Mouse (Mus musculus) hindbrain, embryonic 11.5 days (tissue): ENCODE results near the gene Ksr1. TPM values are rescaled to one million over a fixed set of nuclear protein-coding genes. Genes with fewer than 3 reads are reported as not detected.

ENCODE experiments used
- ATAC-seq: fragments of 200-750 bp; cut with Nextera tagmentation; 2 replicates; pipeline ENCODE4 v1.8.0; 2017; ENCODE audit warnings: mild to moderate bottlenecking, moderate TSS enrichment, moderate library complexity; ENCODE audit not compliant: low FRiP score
- DNase-seq: peaks from one replicate; pipeline ENCODE4 v3.0.0-alpha.2; 2015; ENCODE audit warnings: low spot score
- H3K27ac ChIP-seq: fragments of 300-500 bp; sonication (generic); 2 replicates; pipeline ENCODE4 v1.5.1; 2014; ENCODE audit warnings: mild to moderate bottlenecking, low read depth, low read length
- H3K27me3 ChIP-seq: fragments of 300-500 bp; sonication (generic); 2 replicates; pipeline ENCODE4 v1.6.1; 2014; ENCODE audit warnings: mild to moderate bottlenecking, low read length, moderate library complexity, mixed read lengths; ENCODE audit not compliant: control insufficient read depth, insufficient read depth
- H3K36me3 ChIP-seq: fragments of 300-500 bp; sonication (generic); 2 replicates; pipeline ENCODE4 v1.6.1; 2014; ENCODE audit warnings: mild to moderate bottlenecking, low read length, moderate library complexity, mixed read lengths; ENCODE audit not compliant: control insufficient read depth, insufficient read depth
- H3K4me1 ChIP-seq: fragments of 300-500 bp; sonication (generic); replicated peaks from 2 replicates; pipeline ENCODE4 v1.6.1; 2014; ENCODE audit warnings: low read length, mixed read lengths; ENCODE audit not compliant: control insufficient read depth, insufficient read depth
- H3K4me2 ChIP-seq: fragments of 300-500 bp; sonication (generic); replicated peaks from 2 replicates; pipeline ENCODE4 v1.6.1; 2014; ENCODE audit warnings: mild to moderate bottlenecking, low read depth, low read length
- H3K4me3 ChIP-seq: fragments of 300-500 bp; sonication (generic); 2 replicates; pipeline ENCODE4 v1.5.1; 2014; ENCODE audit warnings: low read depth, low read length
- H3K9ac ChIP-seq: fragments of 300-500 bp; sonication (generic); 2 replicates; pipeline ENCODE4 v1.6.1; 2014; ENCODE audit warnings: low read depth, low read length
- H3K9me3 ChIP-seq: fragments of 300-500 bp; sonication (generic); 2 replicates; pipeline ENCODE4 v1.6.1; 2016; ENCODE audit warnings: low read length; ENCODE audit not compliant: control insufficient read depth
- WGBS: fragments of 180-500 bp; shearing (Covaris S2); extraction: QIAGEN DNeasy Blood & Tissue Kit; methylation state at CpG from one replicate; pipeline ENCODE4 v1.1.7; 2014; 5-methylcytosine and 5-hydroxymethylcytosine counted together
- polyA plus RNA-seq: library from polyadenylated mRNA; unstranded; fragments of >200 nt; fragmentation: Nextera tagmentation; extraction: Ambion mirVana; gene quantifications from 2 replicates; pipeline ENCODE4 v1.2.1, GENCODE M21; 2014

The Ksr1 gene
- polyA plus RNA-seq, 1 experiment from 2014 or later = 3.9 TPM

DNA sequence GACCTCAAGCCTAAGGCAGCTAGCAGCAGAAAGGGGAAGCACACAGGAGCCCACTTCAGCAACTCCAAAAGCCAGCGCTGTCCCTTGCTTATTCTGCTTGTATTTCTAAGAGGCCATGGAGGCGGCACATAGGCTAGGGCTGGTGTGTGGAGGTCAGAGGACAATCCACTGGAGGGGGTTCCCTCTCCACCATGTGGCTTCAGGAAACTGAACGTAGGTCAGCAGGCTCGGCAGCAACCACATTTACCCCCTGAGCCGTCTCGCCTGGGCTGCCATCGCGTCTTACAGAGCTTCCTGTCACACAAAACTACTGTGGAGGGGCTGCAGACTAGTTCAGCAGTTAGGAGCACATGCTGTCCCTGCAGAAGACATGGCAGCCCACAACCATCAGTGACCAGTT, 20.4 kb downstream of the Ksr1 start:
- Histone ChIP-seq H3K27ac (no peak overlapping the region), H3K36me3 (no peaks in the 10 kb centered on the region), H3K27me3 (no peaks in the 10 kb centered on the region), H3K4me1 (no peaks in the 10 kb centered on the region), H3K4me2 (no peak overlapping the region), H3K9ac (no peak overlapping the region), H3K4me3 (no peak overlapping the region), H3K9me3 (no peaks in the 10 kb centered on the region)
- DNase-seq (no peak), ATAC-seq (no peak)
- 59% methylated on average over 8 of the region's 8 CpGs for WGBS

DNA sequence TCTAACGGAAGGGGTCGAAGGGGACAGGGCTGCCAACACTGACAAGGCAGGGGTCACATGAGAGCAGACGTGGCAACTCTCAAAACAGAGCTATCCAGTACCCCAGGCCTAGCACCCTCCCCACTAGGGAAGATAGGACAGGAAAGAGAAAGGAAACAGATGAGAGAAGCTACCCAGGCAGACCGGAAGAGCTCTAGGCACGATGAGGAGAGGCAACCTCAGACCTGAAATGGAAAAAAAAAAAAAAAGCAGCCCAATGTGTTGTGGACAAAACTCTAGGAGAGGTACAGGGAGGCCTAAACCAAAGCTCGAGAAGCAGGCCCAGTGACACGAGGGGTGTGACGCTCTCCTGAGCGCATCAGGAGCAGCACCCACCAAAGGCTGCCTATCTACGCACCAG, 23.7 kb downstream of the Ksr1 start:
- H3K9me3 ChIP-seq = no peaks in the 10 kb centered on the region
- no peak overlapping the region for H3K4me3 ChIP-seq
- DNase-seq = no peak
- 86% methylated on average over 10 of the region's 10 CpGs for WGBS
- no peak overlapping the region for H3K9ac ChIP-seq
- H3K27ac ChIP-seq = no peak overlapping the region
- H3K36me3 ChIP-seq = no peaks in the 10 kb centered on the region
- H3K27me3 ChIP-seq = no peaks in the 10 kb centered on the region
- no peak for ATAC-seq
- no peaks in the 10 kb centered on the region for H3K4me1 ChIP-seq
- no peak overlapping the region for H3K4me2 ChIP-seq

DNA sequence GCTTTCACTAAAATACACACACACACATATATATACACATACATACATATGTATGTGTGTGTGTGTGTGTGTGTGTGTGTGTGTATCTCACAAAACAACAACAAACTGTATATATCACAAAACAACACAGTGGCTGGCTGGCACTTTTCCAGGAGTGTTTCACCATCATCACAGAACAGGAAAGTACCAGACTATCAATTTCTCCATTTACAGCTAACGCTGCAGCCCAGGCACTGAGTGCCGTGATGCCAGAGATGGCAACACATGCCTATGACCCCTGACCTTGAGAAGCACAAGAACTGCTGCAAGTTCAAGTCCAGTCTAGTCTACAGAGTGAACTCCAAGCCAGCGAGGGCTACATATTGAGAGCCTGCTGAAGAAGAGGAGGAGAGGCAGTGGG, 26.1 kb downstream of the Ksr1 start:
- DNase-seq = no peak
- H3K36me3 ChIP-seq = no peaks in the 10 kb centered on the region
- H3K9ac ChIP-seq = no peak overlapping the region
- peaks cover 7% of the 10 kb centered on the region; the same call in 1 of the 2 replicates for H3K4me1 ChIP-seq
- H3K27ac ChIP-seq = no peak overlapping the region
- no peaks in the 10 kb centered on the region for H3K9me3 ChIP-seq
- no peak overlapping the region for H3K4me3 ChIP-seq
- no peak for ATAC-seq
- no peak overlapping the region for H3K4me2 ChIP-seq
- no peaks in the 10 kb centered on the region for H3K27me3 ChIP-seq
- 79% methylated on average over 3 of the region's 3 CpGs for WGBS

DNA sequence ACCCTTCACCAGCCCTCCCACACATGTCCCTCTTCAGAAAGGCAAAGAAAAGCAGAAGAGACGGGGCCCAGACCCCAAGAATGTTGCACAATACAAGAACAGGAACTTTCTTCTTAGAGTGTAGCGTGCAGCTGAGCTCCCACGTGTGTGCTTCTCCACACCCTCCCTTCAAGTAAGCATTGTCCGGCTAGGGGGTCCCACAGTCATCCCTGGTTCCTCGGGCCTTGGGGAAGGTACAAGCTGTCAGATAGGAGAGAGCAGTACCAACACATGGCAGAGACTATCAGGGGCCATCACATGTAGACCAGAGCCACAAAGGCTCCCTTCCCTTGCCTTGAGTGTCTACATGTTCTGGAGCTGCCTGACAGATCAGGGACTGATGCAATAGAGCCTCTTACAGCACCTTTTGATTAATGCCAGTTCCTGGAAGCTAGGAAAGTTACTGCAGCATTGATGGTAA, 27.3 kb downstream of the Ksr1 start:
- no peak overlapping the region for H3K4me3 ChIP-seq
- no peak for DNase-seq
- H3K9me3 ChIP-seq = no peaks in the 10 kb centered on the region
- H3K27me3 ChIP-seq = no peaks in the 10 kb centered on the region
- ATAC-seq = no peak
- H3K9ac ChIP-seq = no peak overlapping the region
- 63% methylated on average over 5 of the region's 5 CpGs for WGBS
- peaks cover 7% of the 10 kb centered on the region; the same call in 1 of the 2 replicates for H3K4me1 ChIP-seq
- H3K4me2 ChIP-seq = no peak overlapping the region
- no peaks in the 10 kb centered on the region for H3K36me3 ChIP-seq
- H3K27ac ChIP-seq = no peak overlapping the region

DNA sequence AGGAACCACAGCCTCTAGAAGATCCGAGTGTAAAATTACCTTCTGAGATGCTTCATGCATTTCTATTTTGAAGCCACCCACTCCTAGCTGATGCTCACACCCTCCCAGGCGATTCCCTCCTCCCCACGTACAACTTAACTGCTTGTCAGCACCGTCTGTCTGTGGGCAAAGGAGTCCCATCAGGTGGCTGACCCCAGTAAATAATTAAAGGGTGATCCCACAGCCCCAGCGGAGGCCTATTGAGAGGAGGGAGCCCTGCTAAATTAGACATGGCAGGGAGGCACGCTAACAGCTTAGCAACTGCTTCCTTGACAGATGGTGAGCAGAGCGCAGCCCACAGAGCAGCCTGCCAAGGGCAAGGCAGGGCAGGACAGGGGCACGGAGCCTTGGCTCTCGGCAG, 29.5 kb downstream of the Ksr1 start:
- H3K4me2 ChIP-seq = no peak overlapping the region
- H3K27me3 ChIP-seq = no peaks in the 10 kb centered on the region
- no peak overlapping the region for H3K9ac ChIP-seq
- H3K4me1 ChIP-seq = peaks cover 9% of the 10 kb centered on the region; the same call in 1 of the 2 replicates
- no peak overlapping the region for H3K4me3 ChIP-seq
- H3K9me3 ChIP-seq = no peaks in the 10 kb centered on the region
- 15% methylated on average over 9 of the region's 9 CpGs for WGBS
- H3K36me3 ChIP-seq = no peaks in the 10 kb centered on the region
- H3K27ac ChIP-seq = peak overlapping the region; percentile 53
- ATAC-seq (peak; percentile 69), DNase-seq (peak; percentile 53)

DNA sequence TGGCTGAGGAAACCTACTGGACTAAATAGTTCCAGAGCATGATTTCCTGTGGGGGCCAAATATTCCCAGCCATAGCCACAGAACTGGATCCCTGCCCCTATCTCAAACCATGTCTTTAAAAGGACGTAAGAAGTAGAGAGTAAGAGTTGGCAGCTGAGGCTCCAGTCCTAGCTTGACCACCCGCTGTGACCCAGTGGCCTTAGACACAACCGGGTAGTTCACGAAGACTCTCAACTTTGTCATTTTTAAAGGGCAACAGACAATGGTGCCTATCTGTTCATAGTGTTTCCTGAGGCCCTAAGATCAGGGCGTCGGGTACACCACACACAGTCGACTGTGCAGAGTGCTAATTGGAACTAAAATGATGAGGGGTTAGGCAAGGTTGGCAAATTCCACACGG, 30.5 kb downstream of the Ksr1 start:
- Histone ChIP-seq H3K4me2 (no peak overlapping the region), H3K27ac (no peak overlapping the region), H3K36me3 (no peaks in the 10 kb centered on the region), H3K9me3 (no peaks in the 10 kb centered on the region), H3K4me1 (peaks cover 9% of the 10 kb centered on the region; the same call in 1 of the 2 replicates), H3K27me3 (no peaks in the 10 kb centered on the region), H3K4me3 (no peak overlapping the region), H3K9ac (no peak overlapping the region)
- DNase-seq (no peak), ATAC-seq (no peak)
- WGBS = 75% methylated on average over 8 of the region's 8 CpGs

DNA sequence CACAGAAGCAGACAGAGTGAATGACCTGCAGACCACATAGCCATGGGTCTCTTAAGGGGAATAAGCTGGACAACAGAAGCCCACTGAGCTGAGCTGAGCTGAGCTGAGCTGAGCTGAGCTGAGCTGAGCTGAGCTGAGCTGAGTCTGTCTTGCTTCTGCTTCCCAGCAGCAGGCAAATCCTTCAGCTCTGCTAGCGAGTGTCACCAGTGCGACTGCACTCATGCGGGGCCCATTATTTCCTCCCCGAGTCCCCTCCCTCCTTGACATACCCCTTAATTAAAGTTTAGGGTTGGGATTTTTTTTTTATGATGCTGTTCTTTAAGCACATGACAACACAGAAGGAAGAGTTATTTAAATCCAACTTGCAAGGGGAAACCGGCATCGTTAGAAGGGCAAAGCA, 32.1 kb downstream of the Ksr1 start:
- no peak for DNase-seq
- Histone ChIP-seq H3K27me3 (no peaks in the 10 kb centered on the region), H3K4me2 (no peak overlapping the region), H3K27ac (no peak overlapping the region), H3K9me3 (no peaks in the 10 kb centered on the region), H3K36me3 (no peaks in the 10 kb centered on the region), H3K4me1 (peaks cover 9% of the 10 kb centered on the region; the same call in 1 of the 2 replicates), H3K4me3 (no peak overlapping the region), H3K9ac (no peak overlapping the region)
- no peak for ATAC-seq
- 77% methylated on average over 6 of the region's 6 CpGs for WGBS

DNA sequence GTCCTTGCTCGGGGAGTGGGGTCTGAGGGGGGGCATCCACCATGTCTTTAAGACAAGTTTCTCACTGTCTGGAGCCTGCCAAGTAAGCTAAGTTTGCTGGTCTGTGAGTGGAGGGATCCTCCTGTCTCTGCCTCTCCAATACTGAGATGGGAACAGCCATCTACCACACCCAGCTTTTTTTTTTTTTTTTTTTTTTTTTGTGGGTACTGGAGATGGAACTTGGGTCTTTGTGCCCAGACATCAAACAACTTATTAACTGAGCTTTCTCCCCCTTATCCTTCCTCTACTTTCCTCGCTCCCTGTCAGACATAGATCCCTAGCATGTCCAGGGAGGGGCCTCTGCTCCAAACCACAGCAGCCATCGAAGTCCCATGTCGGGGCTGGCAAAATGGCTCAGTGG, 32.8 kb downstream of the Ksr1 start:
- DNase-seq = no peak
- no peak for ATAC-seq
- Histone ChIP-seq H3K27ac (no peak overlapping the region), H3K27me3 (no peaks in the 10 kb centered on the region), H3K9me3 (no peaks in the 10 kb centered on the region), H3K4me1 (peaks cover 9% of the 10 kb centered on the region; the same call in 1 of the 2 replicates), H3K4me3 (no peak overlapping the region), H3K4me2 (no peak overlapping the region), H3K36me3 (no peaks in the 10 kb centered on the region), H3K9ac (no peak overlapping the region)
- WGBS = 94% methylated on average over 4 of the region's 4 CpGs

DNA sequence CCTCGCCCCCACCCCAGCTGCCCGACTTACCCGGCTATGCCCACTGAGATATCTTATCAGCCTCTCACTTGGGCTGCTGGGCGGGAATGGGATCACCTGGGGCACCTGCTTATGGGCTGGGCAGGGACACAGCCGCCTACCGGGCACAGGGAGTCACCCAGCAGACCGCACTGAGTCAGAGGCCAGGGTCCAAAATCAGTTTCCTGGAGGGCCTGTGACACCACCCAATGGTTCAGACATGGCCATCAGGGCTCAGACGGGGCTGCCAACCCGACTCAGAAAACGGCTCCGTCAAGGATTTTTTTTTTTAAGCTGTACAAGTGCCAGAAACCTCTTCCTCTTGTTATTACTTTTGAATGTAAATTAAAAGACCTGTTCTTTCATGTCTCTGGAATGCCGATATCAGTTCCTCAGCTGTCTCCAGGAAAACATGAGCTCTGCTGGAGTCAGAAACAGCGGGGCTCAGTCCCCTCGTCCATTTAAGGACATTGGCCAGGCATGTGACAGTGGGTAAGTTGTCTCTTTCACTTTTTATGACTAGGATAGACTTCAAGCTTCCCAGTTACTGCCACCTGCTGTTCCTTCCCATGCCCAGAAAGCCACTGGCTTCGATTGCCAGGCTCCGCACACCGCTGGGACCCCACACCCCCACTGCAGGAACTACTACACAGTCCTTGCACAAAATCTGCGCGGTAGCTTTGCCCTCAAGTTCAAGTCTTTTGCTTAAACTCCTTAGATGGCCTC, 33.5 kb downstream of the Ksr1 start:
- WGBS = 82% methylated on average over 19 of the region's 19 CpGs
- no peak overlapping the region for H3K4me2 ChIP-seq
- peaks cover 9% of the 10 kb centered on the region; the same call in 1 of the 2 replicates for H3K4me1 ChIP-seq
- H3K27ac ChIP-seq = no peak overlapping the region
- no peak overlapping the region for H3K9ac ChIP-seq
- H3K36me3 ChIP-seq = no peaks in the 10 kb centered on the region
- H3K9me3 ChIP-seq = no peaks in the 10 kb centered on the region
- no peaks in the 10 kb centered on the region for H3K27me3 ChIP-seq
- DNase-seq (no peak), ATAC-seq (no peak)
- H3K4me3 ChIP-seq = no peak overlapping the region
